Mouse (Mus musculus) small intestine, adult 2 months (tissue): ENCODE measurements at regions not wholly inside any gene's neighbourhood (a gene's known extent, or its start where the extent isn't known, plus 50 kb on each side); places are given as distances from the start of the nearest gene placed in this dataset.

Experiments
- H3K27ac ChIP-seq: fragments of 200-500 bp; 2 replicates; pipeline ENCODE4 v1.5.1; 2012; ENCODE audit warnings: low read depth, low read length, control low read depth, inconsistent platforms; ENCODE audit not compliant: insufficient read depth
- H3K27me3 ChIP-seq: fragments of 200-500 bp; 2 replicates; pipeline ENCODE4 v1.6.1; 2012; ENCODE audit warnings: mild to moderate bottlenecking, moderate library complexity, low read length, inconsistent platforms; ENCODE audit not compliant: control insufficient read depth, insufficient read depth
- H3K36me3 ChIP-seq: fragments of 200-500 bp; 2 replicates; pipeline ENCODE4 v1.6.1; 2012; ENCODE audit warnings: mild to moderate bottlenecking, low read length, control low read depth, inconsistent platforms; ENCODE audit not compliant: control insufficient read depth, insufficient read depth
- H3K4me1 ChIP-seq: fragments of 200-500 bp; 2 replicates; pipeline ENCODE4 v1.6.1; 2012; ENCODE audit warnings: low read length, inconsistent platforms, mixed read lengths; ENCODE audit not compliant: control insufficient read depth, insufficient read depth, insufficient read length
- H3K4me3 ChIP-seq: fragments of 200-500 bp; 2 replicates; pipeline ENCODE4 v1.5.1; 2012; ENCODE audit warnings: low read depth, mild to moderate bottlenecking, control low read depth, inconsistent platforms, low read length, moderate library complexity
- CTCF ChIP-seq: fragments of 200-500 bp; IDR thresholded peaks from 2 replicates; pipeline ENCODE4 v1.5.1; 2012; ENCODE audit warnings: low read depth, mild to moderate bottlenecking, control low read depth, inconsistent platforms, low read length, moderate library complexity, mixed read lengths; ENCODE audit not compliant: insufficient replicate concordance, insufficient read length; ENCODE audit errors: extremely low read depth
- POLR2A ChIP-seq: fragments of 200-500 bp; IDR thresholded peaks from 2 replicates; pipeline ENCODE4 v1.6.1; 2012; ENCODE audit warnings: low read depth, mild to moderate bottlenecking, control low read depth, inconsistent platforms, low read length, moderate library complexity
- WGBS: fragments of 180-500 bp; shearing (Covaris S2); methylation state at CpG from one replicate; pipeline ENCODE4 v1.1.7; 2018; 5-methylcytosine and 5-hydroxymethylcytosine counted together

- H3K4me3 ChIP-seq, result no peak overlapping the region
- no peaks in the 10 kb centered on the region for H3K4me1 ChIP-seq
- H3K27me3 ChIP-seq, result no peaks in the 10 kb centered on the region
- TF ChIP-seq CTCF, result no peak
- TF ChIP-seq POLR2A, result no peak
- no peaks in the 10 kb centered on the region for H3K36me3 ChIP-seq
- WGBS, result 49% methylated on average over 4 of the region's 5 CpGs
- H3K27ac ChIP-seq, result no peak overlapping the region
These were observed 104.0 kb upstream of the Pja1 start for GRCm38 (mm10) chrX:99575105-99575504.

DNA sequence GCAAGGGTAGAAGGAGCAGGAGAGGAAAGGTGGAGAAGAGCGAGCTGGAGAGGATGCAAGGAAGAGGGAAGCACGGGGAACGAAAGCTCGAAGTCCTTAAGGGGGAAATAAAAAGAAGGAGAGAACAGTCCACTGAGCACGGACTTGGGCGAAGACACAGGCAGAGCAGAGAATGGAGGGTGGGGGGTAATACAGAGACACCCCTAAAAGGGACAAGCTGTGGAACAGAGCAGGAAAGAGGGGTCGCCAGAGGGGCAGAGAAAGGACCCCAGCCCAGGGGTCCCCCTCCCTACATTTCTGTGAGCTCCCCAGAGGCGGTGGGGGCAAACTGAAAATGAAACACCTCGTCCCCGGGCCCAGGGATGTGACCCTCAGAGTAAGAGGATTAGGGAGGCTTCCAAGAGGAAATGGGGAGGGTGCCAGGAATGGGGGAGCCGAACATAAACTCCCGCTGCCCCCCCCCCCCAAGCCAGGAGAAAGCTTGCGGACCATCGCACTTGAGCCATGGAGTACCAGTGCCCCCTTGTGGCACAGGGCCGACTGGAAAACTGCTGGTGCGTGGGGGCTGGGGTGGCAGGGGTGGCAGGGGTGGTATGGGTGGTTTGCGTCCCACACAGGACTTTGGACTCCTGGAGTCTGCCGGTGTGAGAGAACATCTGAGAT is 103.5 kb upstream of the Pja1 start:
- Histone ChIP-seq H3K36me3 (no peaks in the 10 kb centered on the region), H3K27me3 (no peaks in the 10 kb centered on the region), H3K4me3 (peak overlapping the region; percentile 55), H3K4me1 (no peaks in the 10 kb centered on the region), H3K27ac (no peak overlapping the region)
- WGBS, result 10% methylated on average over 16 of the region's 18 CpGs
- TF ChIP-seq POLR2A (no peak), CTCF (peak; percentile 28; the same call in 1 of the 2 replicates)

DNA sequence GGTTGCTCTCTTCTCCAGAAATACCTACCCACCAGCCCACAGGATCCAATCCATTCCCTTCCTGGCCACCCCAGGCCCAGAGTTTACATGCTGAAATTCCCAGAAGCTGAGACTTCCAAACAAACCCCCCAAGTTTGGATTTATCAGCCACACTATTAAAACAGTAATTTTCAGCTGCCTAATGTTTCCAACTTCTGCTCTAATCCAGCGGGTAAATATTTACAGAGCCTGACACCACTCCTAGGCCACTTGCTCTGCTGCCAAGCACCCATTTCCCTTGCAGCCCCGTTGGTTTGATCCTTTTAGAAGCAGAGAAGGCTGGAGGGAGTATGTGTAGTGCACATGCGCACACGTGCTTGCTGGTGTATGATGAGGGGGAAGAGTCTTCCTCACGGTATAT is 99.1 kb upstream of the Pja1 start:
- no peaks in the 10 kb centered on the region for H3K4me1 ChIP-seq
- no peak overlapping the region for H3K4me3 ChIP-seq
- H3K27ac ChIP-seq, result no peak overlapping the region
- no peak for TF ChIP-seq CTCF
- no peak for TF ChIP-seq POLR2A
- WGBS, result 47% methylated on average over 5 of the region's 5 CpGs
- H3K27me3 ChIP-seq, result no peaks in the 10 kb centered on the region
- H3K36me3 ChIP-seq, result no peaks in the 10 kb centered on the region

DNA sequence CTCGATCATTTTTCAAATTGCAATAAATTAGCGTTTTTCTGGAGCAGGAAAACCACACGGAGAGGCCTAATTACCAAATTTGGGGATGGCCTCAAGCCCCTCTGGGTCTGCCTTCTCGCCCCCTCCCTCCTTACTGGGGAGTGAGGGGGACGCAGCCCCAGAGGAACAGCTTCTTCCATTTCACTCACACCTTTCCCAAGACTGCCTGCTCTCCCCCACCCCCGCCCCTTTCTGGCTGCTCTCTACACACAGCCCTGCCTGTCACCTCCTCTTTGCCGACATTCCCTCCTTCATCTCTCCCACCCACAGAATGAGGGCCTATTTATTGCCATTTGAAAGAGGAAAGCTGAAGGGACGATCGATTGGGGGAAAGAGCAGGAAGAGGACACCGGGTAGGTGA is 97.2 kb upstream of the Pja1 start:
- no peak for TF ChIP-seq CTCF
- no peak for TF ChIP-seq POLR2A
- Histone ChIP-seq H3K4me3 (no peak overlapping the region), H3K27me3 (no peaks in the 10 kb centered on the region), H3K4me1 (no peaks in the 10 kb centered on the region), H3K27ac (no peak overlapping the region), H3K36me3 (no peaks in the 10 kb centered on the region)
- WGBS, result 29% methylated on average over 9 of the region's 10 CpGs

- no peak overlapping the region for H3K4me3 ChIP-seq
- no peaks in the 10 kb centered on the region for H3K4me1 ChIP-seq
- H3K27me3 ChIP-seq, result no peaks in the 10 kb centered on the region
- H3K36me3 ChIP-seq, result no peaks in the 10 kb centered on the region
- no peak for TF ChIP-seq CTCF
- no peak for TF ChIP-seq POLR2A
- WGBS, result 43% methylated on average over 27 of the region's 28 CpGs
- H3K27ac ChIP-seq, result no peak overlapping the region
These were observed 96.5 kb upstream of the Pja1 start for GRCm38 (mm10) chrX:99567367-99568164.

DNA sequence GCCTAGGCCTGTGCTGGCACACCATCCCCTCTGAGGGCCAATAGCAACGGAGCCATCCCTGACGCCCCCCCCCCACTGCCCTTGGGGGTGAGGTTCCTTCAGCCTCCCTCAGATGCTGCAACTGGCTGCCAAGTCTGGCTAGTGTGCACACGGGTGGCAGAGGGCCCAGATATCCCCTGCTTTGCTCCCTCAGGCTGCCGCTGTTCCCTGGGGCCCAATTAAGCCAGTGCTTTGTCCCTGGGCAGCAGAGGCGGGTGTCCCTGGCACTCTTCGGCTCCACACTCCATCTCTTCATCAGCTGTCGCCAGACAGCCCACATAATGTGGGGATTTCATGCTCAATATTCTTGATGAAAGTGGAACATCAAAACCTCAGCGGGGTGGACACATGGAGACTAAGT is 90.9 kb upstream of the Pja1 start:
- 71% methylated on average over 8 of the region's 8 CpGs for WGBS
- H3K36me3 ChIP-seq, result no peaks in the 10 kb centered on the region
- H3K4me1 ChIP-seq, result no peaks in the 10 kb centered on the region
- no peaks in the 10 kb centered on the region for H3K27me3 ChIP-seq
- H3K27ac ChIP-seq, result no peak overlapping the region
- no peak for TF ChIP-seq POLR2A
- TF ChIP-seq CTCF, result no peak
- H3K4me3 ChIP-seq, result no peak overlapping the region

GRCm38 (mm10) chrX:99560699-99561098 is 89.6 kb upstream of the Pja1 start:
- H3K27ac ChIP-seq, result no peak overlapping the region
- 61% methylated on average over 2 of the region's 2 CpGs for WGBS
- no peaks in the 10 kb centered on the region for H3K36me3 ChIP-seq
- H3K4me1 ChIP-seq, result 0 out of 2 replicates have a peak, but pooled peaks cover 2% of the 10 kb centered on the region
- H3K4me3 ChIP-seq, result no peak overlapping the region
- TF ChIP-seq POLR2A (no peak), CTCF (no peak)
- no peaks in the 10 kb centered on the region for H3K27me3 ChIP-seq
